Mouse (Mus musculus) sigmoid colon, adult 10 weeks (tissue): Measurements from ENCODE around the gene Ttll13. TPM values are rescaled to one million over a fixed set of nuclear protein-coding genes. Genes with fewer than 3 reads are reported as not detected.

Source experiments
- polyA plus RNA-seq: library from polyadenylated mRNA; stranded (reverse); fragments of 350-450 nt; fragmentation: Illumina TruSeq; extraction: RNeasy Lipid Tissue Mini Kit (QIAGEN cat#74804); gene quantifications from one replicate; pipeline ENCODE4 v1.2.3, GENCODE M21; 2014; ENCODE audit warnings: low read depth, low replicate concordance

Gene Ttll13
- 0.41 TPM for polyA plus RNA-seq

DNA sequence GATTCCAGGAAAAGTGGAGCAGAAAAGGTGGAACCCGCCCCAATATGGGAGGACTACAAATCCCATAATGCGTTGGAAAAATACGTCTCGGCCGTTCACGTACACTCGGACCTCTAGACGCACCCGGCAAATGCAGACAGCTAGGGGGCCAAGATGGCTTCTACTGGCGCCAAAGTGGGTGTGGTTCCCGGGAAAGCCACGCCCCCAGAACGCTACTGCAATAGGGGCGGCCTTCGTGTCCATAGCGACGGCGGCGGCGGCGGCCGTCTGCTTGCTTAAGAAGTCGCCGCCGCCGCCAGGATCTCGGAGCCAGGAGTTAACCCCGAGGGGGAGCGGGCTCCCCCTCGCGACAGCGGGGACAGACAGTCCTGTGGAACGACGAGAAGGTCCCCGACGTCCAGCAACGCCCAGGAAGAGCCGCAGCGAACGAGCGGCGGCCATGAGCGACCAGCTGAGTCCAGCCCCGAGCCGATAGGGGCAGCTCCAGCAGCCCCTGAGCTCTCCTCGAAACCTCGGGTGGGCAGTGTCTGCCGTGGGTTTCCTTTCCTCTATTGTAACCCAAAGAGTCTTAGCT lies at the start of gene Ttll13:
Gene Ttll13 (plus strand): TSS at position 229 of the 574 bp plus-strand sequence.

DNA sequence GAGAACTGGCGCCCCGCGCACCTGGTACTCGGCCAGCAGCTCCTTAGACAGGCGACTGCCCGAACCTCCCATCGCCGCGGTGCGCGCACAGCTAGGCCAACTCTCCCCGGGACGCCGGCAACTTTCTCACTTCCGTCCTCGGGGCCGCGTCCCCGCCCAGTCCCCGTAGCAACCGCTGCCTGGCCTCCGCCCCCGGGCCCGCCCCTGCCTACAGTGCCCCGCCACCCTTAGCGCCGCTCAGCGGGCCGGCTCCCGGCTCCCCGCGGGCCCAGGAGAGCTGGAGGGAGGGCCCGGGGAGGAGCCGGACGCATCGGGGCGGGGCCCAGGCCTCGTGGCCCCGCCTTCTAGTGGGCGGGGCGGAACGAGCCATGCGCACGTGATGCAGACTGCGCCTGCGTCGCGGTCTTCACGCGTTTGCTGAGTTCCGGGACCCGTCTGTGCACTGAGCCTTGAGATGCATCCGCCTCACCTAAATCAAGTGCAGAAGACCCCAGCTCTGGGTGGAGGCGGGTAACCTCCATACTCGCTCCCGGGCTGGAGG lies 13.6 kb upstream of the Ttll13 start, which contains the start of the genes Cib1 and Gdpgp1:
Gene Cib1 (minus strand): TSS at position 325 of the 541 bp plus-strand sequence.
Gene Gdpgp1 (plus strand): TSS at position 377 of the 541 bp plus-strand sequence.

DNA sequence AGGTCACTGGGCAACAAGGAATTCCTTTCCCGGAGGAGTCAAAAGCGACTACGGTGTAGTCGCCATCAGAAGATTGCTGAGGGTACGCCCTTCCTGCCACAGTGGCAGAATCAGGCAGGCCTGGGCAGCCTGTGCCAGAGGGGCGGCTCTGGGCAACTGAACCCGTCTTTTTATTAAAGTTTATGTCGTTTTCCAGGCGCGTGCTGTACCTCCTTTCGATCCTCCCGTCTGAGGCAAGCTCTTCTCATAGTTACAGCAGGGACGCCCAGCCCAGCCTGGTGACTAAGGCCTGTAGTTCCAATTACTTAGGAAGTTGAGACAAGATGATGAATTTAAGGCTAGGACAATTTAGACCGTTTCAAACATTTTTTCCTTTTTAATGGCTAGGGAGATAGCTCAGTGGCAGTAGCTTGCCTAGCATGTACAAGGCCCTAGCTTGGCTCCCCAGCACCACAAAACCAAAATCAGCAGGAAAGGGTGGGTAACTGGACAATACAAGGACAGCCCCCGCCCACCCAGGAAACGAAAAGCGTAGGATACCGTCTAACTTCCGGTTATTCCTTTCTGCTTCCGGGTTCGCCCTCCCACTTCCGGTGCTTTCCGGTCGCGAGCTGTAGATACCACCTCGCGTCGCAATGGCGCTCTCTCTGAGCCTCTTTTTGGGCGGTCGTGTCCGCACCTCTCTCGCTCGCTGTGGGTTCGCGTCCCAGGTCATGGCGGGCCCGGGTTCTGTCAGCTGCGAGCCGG lies 14.6 kb downstream of the Ttll13 start, which contains the start of gene Ngrn:
Gene Ngrn (plus strand): TSS at position 591 of the 747 bp plus-strand sequence.

DNA sequence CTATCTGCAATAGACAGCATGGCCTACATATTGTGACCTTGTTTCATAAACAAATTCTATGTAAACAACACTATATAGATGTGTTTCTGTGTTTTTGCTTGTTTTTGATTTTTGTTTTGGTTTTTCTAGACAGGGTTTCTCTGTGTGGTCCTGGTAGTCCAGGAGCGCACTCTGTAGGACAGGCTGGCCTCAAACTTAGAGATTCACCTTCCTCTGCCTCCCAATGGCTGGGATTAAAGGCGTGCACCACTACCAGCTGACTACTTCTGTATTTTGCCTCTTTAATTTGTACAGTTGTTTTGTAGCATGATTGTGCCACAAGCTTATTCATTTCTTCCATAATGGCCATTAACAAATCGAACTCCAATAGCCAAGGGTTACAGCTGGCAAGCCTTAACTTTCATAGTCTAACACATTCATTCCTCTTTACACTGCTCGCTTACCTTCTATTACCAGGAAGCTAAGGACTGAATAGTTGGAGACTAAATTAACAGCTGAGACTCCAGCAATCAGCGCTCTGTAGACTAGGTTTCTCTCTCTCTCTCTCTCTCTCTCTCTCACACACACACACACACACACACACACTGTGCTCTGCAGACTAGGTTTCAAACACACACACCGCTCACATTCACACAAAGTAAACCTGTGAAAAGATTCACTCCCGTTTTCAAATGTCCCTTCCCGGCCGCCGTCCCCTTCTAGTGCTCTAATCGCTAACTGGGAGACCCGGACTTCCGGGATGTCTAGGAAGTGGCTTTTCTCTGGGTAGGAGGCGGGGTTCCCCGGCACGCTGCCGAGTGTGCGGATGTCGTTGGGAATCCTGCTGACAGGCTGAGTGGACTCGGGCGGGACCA lies 22.9 kb downstream of the Ttll13 start, which contains the start of gene Vps33b:
Gene Vps33b (plus strand): TSS at position 753 of the 854 bp plus-strand sequence.

DNA sequence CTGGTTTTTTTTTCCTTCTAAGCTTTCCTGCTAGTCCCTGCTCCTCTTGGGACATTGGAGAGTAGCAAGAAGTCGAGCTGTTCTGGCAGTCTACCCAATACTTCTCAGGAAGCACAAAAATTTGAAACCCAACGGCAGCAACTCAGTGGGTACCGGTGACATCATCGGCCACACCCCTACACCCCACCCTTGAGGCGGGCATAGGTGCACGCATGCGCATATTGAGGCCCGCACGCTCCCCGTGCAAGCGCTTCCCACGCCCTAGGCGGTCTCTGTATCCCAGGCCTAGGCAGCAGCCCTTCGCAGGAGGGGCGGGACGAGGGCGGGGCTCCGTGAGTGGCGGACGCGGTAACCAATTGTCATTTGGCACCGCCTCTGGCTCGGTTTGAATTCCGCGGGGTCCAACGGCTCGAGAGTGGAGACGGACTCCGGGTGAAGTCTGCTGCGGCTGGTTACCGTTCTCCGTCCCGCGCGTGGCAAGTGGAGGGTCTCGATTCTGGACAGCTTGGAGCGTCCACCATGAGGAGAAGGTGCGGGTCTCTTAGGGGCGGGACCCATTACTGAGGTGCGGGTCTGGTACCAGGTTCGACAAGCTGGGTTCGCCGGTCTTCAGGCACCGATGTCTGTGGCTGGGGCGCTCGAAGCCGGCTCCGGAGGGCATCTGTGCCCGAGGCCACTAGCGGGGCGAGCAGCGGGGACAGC lies 48.0 kb downstream of the Ttll13 start, which contains the start of gene Prc1:
Gene Prc1 (plus strand): TSS at position 389 of the 702 bp plus-strand sequence.

Other genes starting within 250 kb of the Ttll13 start
- 2.5 TPM for gene Zfp710, start 221.6 kb upstream of the Ttll13 start, polyA plus RNA-seq
- gene Idh2, start 131.0 kb upstream of the Ttll13 start, polyA plus RNA-seq = 5.1 TPM
- gene Sema4b, start 59.5 kb upstream of the Ttll13 start, polyA plus RNA-seq = 4.6 TPM
- 39.8 TPM for gene Cib1, start 13.6 kb upstream of the Ttll13 start, polyA plus RNA-seq
- 3.4 TPM for gene Gdpgp1, start 13.5 kb upstream of the Ttll13 start, polyA plus RNA-seq
- 14.2 TPM for gene Ngrn, start 14.8 kb downstream of the Ttll13 start, polyA plus RNA-seq
- 5.7 TPM for gene Vps33b, start 23.3 kb downstream of the Ttll13 start, polyA plus RNA-seq
- 29.1 TPM for gene Prc1, start 48.1 kb downstream of the Ttll13 start, polyA plus RNA-seq
- gene Rccd1, start 78.1 kb downstream of the Ttll13 start, polyA plus RNA-seq = 5.7 TPM
- gene Unc45a, start 94.6 kb downstream of the Ttll13 start, polyA plus RNA-seq = 5.3 TPM
- 16.5 TPM for gene Hddc3, start 96.7 kb downstream of the Ttll13 start, polyA plus RNA-seq
- 7.2 TPM for gene Man2a2, start 125.0 kb downstream of the Ttll13 start, polyA plus RNA-seq
- 0.66 TPM for gene Fes, start 141.6 kb downstream of the Ttll13 start, polyA plus RNA-seq
- gene Furin, start 159.1 kb downstream of the Ttll13 start, polyA plus RNA-seq = 1.5 TPM